Mouse (Mus musculus): ENCODE measurements around the gene Vmn1r4. TPM values are rescaled to one million over a fixed set of nuclear protein-coding genes. Genes with fewer than 3 reads are reported as not detected.

The Vmn1r4 gene
- polyA plus RNA-seq (2015; fragmentation: Illumina TruSeq; extraction: RNeasy Lipid Tissue Mini Kit (QIAGEN cat#74804); ENCODE audit: insufficient read depth, low read depth, low replicate concordance), result not detected

DNA sequence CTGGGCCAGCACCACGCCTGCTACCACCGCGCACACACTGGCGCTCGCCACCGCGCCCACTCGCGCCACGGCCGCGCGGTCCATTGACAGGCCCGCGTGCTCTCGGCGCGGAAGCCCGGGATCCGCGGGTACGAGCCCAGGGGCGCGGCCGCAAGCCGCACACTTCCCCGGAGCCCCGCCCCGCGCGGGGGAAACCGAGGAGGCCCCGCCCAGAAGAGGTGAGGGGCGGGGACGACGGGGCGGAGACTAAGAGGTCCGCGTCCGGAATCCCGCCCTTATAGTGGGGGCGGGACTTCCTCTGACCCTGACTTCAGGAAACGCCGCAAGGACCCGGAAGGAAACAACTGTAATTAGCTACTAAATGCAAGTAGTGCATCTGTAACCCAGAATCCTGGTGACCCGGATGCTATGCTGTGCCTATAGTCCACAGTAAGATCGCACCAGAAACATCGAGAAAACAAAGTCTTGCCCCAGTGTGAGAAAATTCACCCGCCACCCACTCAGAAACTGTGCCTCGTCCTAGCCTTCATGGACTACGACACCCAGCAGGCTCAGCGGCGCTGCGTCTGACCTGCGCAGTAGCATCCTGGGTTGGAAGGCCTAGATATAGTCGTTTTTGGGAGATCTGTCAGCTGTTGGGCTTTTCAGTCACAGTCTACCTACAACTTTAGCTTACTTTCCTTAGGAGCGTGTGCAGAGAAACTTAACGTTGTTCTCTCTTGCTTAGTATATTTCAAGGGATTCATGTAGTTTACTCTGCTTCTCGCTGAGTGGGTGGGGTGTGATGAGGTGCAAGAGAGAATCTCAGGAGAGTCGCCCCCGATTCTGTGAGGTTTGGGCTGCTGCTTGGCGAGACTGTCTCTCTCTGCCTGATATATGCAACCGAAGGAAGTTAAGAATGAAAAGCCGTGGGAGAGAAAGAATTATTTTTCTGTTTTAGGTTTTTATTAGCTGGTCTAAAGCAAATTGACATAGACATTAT is at the start of gene Vmn1r4, which contains the start of gene Nt5c3:
Gene Vmn1r4, plus strand, starts transcription at position 290 of the 982 bp plus-strand sequence.
Gene Nt5c3, minus strand, starts transcription at position 207 of the 982 bp plus-strand sequence.

GRCm38 (mm10) chr6:56969973-56970372 is 46.2 kb downstream of the Vmn1r4 start, which contains the start of gene Vmn1r5:
Gene Vmn1r5 (plus strand): TSS chr6:56970273.

DNA sequence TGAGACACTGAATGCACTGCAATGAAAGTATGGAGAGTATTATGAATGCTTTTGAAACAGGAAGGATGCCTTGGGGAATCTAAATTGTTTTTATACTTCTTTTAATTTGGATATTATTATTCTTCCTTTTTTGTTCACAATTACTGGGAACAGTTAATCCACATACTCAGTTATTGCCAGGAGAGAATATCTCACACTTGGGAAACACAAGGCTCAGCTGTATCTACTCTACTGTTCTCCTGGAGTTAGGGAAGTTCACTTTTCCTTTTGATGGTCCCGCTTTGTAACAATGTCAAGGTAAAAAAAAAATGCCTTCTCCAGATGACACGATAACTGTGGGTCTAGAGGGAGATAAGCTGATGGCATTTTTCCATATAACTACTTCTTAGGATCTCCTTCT is 73.1 kb downstream of the Vmn1r4 start, which contains the start of gene Vmn1r6:
Gene Vmn1r6, plus strand, starts transcription at position 301 of the 400 bp plus-strand sequence.

Other genes with a start within 250 kb of the Vmn1r4 start
- 10.7 TPM for gene Lsm5, start 219.3 kb upstream of the Vmn1r4 start, polyA plus RNA-seq (2015; fragmentation: Illumina TruSeq; extraction: RNeasy Lipid Tissue Mini Kit (QIAGEN cat#74804); ENCODE audit: insufficient read depth, low read depth, low replicate concordance)
- gene Avl9, start 209.1 kb upstream of the Vmn1r4 start, polyA plus RNA-seq (2015; fragmentation: Illumina TruSeq; extraction: RNeasy Lipid Tissue Mini Kit (QIAGEN cat#74804); ENCODE audit: insufficient read depth, low read depth, low replicate concordance), result 4.7 TPM
- 5.5 TPM for gene Kbtbd2, start 126.2 kb upstream of the Vmn1r4 start, polyA plus RNA-seq (2015; fragmentation: Illumina TruSeq; extraction: RNeasy Lipid Tissue Mini Kit (QIAGEN cat#74804); ENCODE audit: insufficient read depth, low read depth, low replicate concordance)
- gene Fkbp9, start 92.0 kb upstream of the Vmn1r4 start, polyA plus RNA-seq (2015; fragmentation: Illumina TruSeq; extraction: RNeasy Lipid Tissue Mini Kit (QIAGEN cat#74804); ENCODE audit: insufficient read depth, low read depth, low replicate concordance), result 30.1 TPM
- gene Nt5c3, start 83 bp upstream of the Vmn1r4 start, polyA plus RNA-seq (2015; fragmentation: Illumina TruSeq; extraction: RNeasy Lipid Tissue Mini Kit (QIAGEN cat#74804); ENCODE audit: insufficient read depth, low read depth, low replicate concordance), result 17.4 TPM
- not detected for gene Vmn1r5, start 46.3 kb downstream of the Vmn1r4 start, polyA plus RNA-seq (2015; fragmentation: Illumina TruSeq; extraction: RNeasy Lipid Tissue Mini Kit (QIAGEN cat#74804); ENCODE audit: insufficient read depth, low read depth, low replicate concordance)
- gene Vmn1r6, start 73.2 kb downstream of the Vmn1r4 start, polyA plus RNA-seq (2015; fragmentation: Illumina TruSeq; extraction: RNeasy Lipid Tissue Mini Kit (QIAGEN cat#74804); ENCODE audit: insufficient read depth, low read depth, low replicate concordance), result not detected
- not detected for gene Vmn1r7, start 101.3 kb downstream of the Vmn1r4 start, polyA plus RNA-seq (2015; fragmentation: Illumina TruSeq; extraction: RNeasy Lipid Tissue Mini Kit (QIAGEN cat#74804); ENCODE audit: insufficient read depth, low read depth, low replicate concordance)
- not detected for gene Vmn1r8, start 108.3 kb downstream of the Vmn1r4 start, polyA plus RNA-seq (2015; fragmentation: Illumina TruSeq; extraction: RNeasy Lipid Tissue Mini Kit (QIAGEN cat#74804); ENCODE audit: insufficient read depth, low read depth, low replicate concordance)
- gene Vmn1r9, start 142.8 kb downstream of the Vmn1r4 start, polyA plus RNA-seq (2015; fragmentation: Illumina TruSeq; extraction: RNeasy Lipid Tissue Mini Kit (QIAGEN cat#74804); ENCODE audit: insufficient read depth, low read depth, low replicate concordance), result not detected
- gene Vmn1r10, start 185.4 kb downstream of the Vmn1r4 start, polyA plus RNA-seq (2015; fragmentation: Illumina TruSeq; extraction: RNeasy Lipid Tissue Mini Kit (QIAGEN cat#74804); ENCODE audit: insufficient read depth, low read depth, low replicate concordance), result not detected
- not detected for gene Vmn1r11, start 209.4 kb downstream of the Vmn1r4 start, polyA plus RNA-seq (2015; fragmentation: Illumina TruSeq; extraction: RNeasy Lipid Tissue Mini Kit (QIAGEN cat#74804); ENCODE audit: insufficient read depth, low read depth, low replicate concordance)
- not detected for gene Vmn1r12, start 232.9 kb downstream of the Vmn1r4 start, polyA plus RNA-seq (2015; fragmentation: Illumina TruSeq; extraction: RNeasy Lipid Tissue Mini Kit (QIAGEN cat#74804); ENCODE audit: insufficient read depth, low read depth, low replicate concordance)

All from pancreas, adult 10 weeks (tissue).